Mouse (Mus musculus): ENCODE data around the gene Aff1. TPM values are rescaled to one million over a fixed set of nuclear protein-coding genes. Genes with fewer than 3 reads are reported as not detected.

Aff1 gene
- polyA plus RNA-seq, 1 experiment from 2014 or later, result 4.7 TPM

DNA sequence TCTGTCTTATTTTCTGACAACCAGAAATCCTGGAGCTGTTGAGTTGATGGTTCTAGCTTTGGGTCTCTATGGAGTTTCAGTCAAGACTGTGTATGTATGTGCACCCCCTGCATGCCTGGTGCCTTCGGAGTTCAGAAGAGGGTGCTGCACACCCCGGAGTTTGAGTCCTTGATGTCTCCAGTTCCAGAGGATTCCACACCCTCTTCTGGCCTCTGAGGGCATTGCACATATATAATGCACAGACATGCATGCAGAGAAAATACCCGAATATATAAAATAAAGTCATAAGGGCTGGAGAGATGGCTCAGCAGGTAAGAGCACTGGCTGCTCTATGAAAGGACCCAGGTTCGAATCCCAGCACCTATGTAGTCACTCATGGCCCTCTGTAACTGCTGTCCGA is 33.3 kb upstream of the Aff1 start:
- no peak overlapping the region for H3K9ac ChIP-seq (replicated peaks)
- DNase-seq (peak; percentile 23), ATAC-seq (no peak)
- no peak overlapping the region for H3K4me3 ChIP-seq (ENCODE audit: low read depth, low read length)
- no peak overlapping the region for H3K27ac ChIP-seq (ENCODE audit: low read depth)
- no peaks in the 10 kb centered on the region for H3K9me3 ChIP-seq (ENCODE audit: low read length)
- 57% methylated on average over 5 of the region's 5 CpGs for WGBS (ENCODE audit: insufficient replicate concordance)
- no peaks in the 10 kb centered on the region for H3K27me3 ChIP-seq (ENCODE audit: insufficient read depth, low read length)
- peaks cover 7% of the 10 kb centered on the region; the same call in 1 of the 2 replicates for H3K4me1 ChIP-seq (ENCODE audit: insufficient read depth)
- H3K36me3 ChIP-seq (replicated peaks; ENCODE audit: insufficient read depth, low read length), result no peaks in the 10 kb centered on the region
- TF ChIP-seq EP300 (IDR thresholded peaks at IDR 0.05; ENCODE audit: low read depth), result no peak
- TF ChIP-seq CTCF (IDR thresholded peaks at IDR 0.05; ENCODE audit: low read depth), result peak; percentile 51
- H3K4me2 ChIP-seq (ENCODE audit: low read depth, low read length), result no peak overlapping the region

DNA sequence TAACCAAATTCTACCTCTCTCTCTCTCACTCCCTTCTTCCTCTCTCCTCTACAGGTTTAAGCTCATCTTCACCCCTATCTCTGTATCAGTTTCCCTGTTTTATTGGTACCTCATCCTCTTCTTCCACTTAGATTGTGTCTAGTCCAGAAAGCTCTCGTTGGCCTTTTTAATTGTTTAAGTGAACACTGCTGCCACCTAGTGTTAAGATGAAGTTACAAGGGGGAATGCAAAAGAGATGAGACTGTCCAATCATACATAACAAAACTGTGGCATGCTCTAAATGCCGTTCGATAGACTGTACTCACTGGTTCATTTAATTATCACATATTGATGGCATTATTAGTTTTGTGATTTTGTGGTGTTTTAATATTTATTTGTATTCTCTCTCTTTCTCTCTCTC is 32.6 kb upstream of the Aff1 start:
- no peaks in the 10 kb centered on the region for H3K9me3 ChIP-seq (ENCODE audit: low read length)
- WGBS (ENCODE audit: insufficient replicate concordance), result 30% methylated on average over 3 of the region's 3 CpGs
- peak; percentile 81 for TF ChIP-seq CTCF (IDR thresholded peaks at IDR 0.05; ENCODE audit: low read depth)
- TF ChIP-seq EP300 (IDR thresholded peaks at IDR 0.05; ENCODE audit: low read depth), result no peak
- H3K9ac ChIP-seq (replicated peaks), result no peak overlapping the region
- H3K4me3 ChIP-seq (ENCODE audit: low read depth, low read length), result no peak overlapping the region
- H3K27ac ChIP-seq (ENCODE audit: low read depth), result no peak overlapping the region
- no peak for ATAC-seq
- H3K36me3 ChIP-seq (replicated peaks; ENCODE audit: insufficient read depth, low read length), result no peaks in the 10 kb centered on the region
- H3K4me2 ChIP-seq (ENCODE audit: low read depth, low read length), result no peak overlapping the region
- no peaks in the 10 kb centered on the region for H3K27me3 ChIP-seq (ENCODE audit: insufficient read depth, low read length)
- H3K4me1 ChIP-seq (ENCODE audit: insufficient read depth), result peaks cover 7% of the 10 kb centered on the region; the same call in 1 of the 2 replicates
- no peak for DNase-seq

DNA sequence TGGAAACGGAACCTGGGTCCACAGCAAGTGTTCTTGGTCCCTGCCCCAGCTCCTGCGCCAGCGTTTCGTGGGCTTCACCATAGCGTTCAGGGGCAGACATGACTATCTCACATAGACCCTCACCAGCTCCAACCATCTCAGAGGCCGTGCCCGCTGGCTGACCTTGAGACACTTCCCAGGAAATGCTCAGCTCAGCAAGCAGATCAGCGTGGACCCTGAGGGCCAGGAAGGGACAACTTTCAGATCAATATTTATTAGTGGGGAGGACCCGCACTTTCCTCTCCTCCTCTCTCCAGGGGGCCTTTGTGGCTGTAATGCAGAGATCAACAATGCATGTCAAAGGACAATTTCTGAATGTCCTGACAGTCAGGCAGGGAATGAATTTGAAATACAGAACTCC is 27.2 kb upstream of the Aff1 start:
- no peaks in the 10 kb centered on the region for H3K9me3 ChIP-seq (ENCODE audit: low read length)
- WGBS (ENCODE audit: insufficient replicate concordance), result 72% methylated on average over 9 of the region's 9 CpGs
- TF ChIP-seq CTCF (IDR thresholded peaks at IDR 0.05; ENCODE audit: low read depth), result no peak
- no peak for TF ChIP-seq EP300 (IDR thresholded peaks at IDR 0.05; ENCODE audit: low read depth)
- H3K36me3 ChIP-seq (replicated peaks; ENCODE audit: insufficient read depth, low read length), result no peaks in the 10 kb centered on the region
- no peak overlapping the region for H3K9ac ChIP-seq (replicated peaks)
- ATAC-seq, result no peak
- no peak overlapping the region for H3K4me2 ChIP-seq (ENCODE audit: low read depth, low read length)
- DNase-seq, result no peak
- H3K4me3 ChIP-seq (ENCODE audit: low read depth, low read length), result no peak overlapping the region
- no peaks in the 10 kb centered on the region for H3K4me1 ChIP-seq (ENCODE audit: insufficient read depth)
- no peak overlapping the region for H3K27ac ChIP-seq (ENCODE audit: low read depth)
- no peaks in the 10 kb centered on the region for H3K27me3 ChIP-seq (ENCODE audit: insufficient read depth, low read length)

DNA sequence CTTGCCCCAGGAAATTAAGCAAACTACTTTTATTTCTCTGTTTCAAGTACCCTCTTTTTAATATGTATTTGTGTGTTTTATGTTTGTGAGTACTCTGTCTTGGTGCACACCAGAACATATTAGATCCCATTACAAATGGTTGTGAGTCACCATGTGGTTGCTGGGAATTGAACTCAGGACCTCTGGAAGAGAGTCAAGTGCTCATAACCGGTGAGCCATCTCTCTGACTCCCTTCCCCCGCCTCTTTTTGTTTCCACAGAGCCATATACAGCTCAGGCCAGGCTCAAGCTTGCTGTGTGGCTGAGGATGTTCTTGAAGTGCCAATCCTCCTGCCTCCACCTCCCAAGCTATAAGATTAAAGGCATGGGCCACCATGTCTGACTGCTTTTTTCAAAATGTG is 26.3 kb upstream of the Aff1 start:
- Histone ChIP-seq H3K36me3 (replicated peaks; ENCODE audit: insufficient read depth, low read length) (no peaks in the 10 kb centered on the region), H3K4me2 (ENCODE audit: low read depth, low read length) (no peak overlapping the region), H3K27ac (ENCODE audit: low read depth) (no peak overlapping the region), H3K27me3 (ENCODE audit: insufficient read depth, low read length) (no peaks in the 10 kb centered on the region), H3K9me3 (ENCODE audit: low read length) (no peaks in the 10 kb centered on the region), H3K4me3 (ENCODE audit: low read depth, low read length) (no peak overlapping the region), H3K4me1 (ENCODE audit: insufficient read depth) (no peaks in the 10 kb centered on the region), H3K9ac (replicated peaks) (no peak overlapping the region)
- ATAC-seq, result no peak
- DNase-seq, result no peak
- TF ChIP-seq CTCF (IDR thresholded peaks at IDR 0.05; ENCODE audit: low read depth), result no peak
- no peak for TF ChIP-seq EP300 (IDR thresholded peaks at IDR 0.05; ENCODE audit: low read depth)
- 67% methylated on average over 2 of the region's 2 CpGs for WGBS (ENCODE audit: insufficient replicate concordance)

DNA sequence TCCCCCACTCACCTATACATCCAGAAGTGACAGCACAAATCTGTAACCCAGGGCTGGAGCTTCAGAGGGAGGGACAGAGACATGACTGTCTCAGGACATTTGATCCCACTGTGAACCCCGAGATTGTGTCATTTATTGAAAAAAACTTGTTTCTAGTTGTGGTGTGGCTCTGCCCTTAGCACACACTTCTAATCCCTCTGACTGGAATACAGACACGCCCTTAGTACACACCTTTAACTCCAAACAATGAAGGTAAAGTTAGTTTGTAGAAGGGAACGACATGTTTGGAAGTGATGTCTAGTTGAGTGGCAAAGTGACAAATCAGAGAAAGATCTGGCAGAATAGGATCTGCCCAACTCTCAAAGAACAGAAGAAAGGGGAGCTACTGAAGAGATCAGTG is 20.3 kb upstream of the Aff1 start:
- H3K27ac ChIP-seq (ENCODE audit: low read depth), result no peak overlapping the region
- no peak for ATAC-seq

DNA sequence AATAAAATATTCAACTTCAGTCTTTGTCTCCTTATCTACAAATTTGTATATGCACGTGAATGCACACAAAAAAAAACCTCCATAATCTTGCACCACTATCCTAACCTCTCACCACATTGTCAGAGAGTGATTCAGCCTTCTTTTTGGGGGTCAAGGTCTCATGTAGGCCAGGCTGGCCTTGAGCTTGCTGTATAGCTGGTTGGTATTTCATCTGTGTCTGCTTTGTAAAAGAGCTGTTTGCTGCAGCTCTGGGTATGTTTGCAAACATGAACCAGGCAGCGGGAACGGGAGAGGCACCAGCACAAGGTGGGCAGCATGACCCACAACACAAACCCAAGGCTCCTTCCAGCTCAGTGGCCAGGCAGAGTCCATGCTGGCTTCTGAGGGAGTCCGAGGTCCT is 18.6 kb upstream of the Aff1 start:
- no peak for TF ChIP-seq EP300 (IDR thresholded peaks at IDR 0.05; ENCODE audit: low read depth)
- Histone ChIP-seq H3K9me3 (ENCODE audit: low read length) (no peaks in the 10 kb centered on the region), H3K9ac (replicated peaks) (no peak overlapping the region), H3K36me3 (replicated peaks; ENCODE audit: insufficient read depth, low read length) (no peaks in the 10 kb centered on the region), H3K27ac (ENCODE audit: low read depth) (no peak overlapping the region), H3K27me3 (ENCODE audit: insufficient read depth, low read length) (no peaks in the 10 kb centered on the region), H3K4me1 (ENCODE audit: insufficient read depth) (no peaks in the 10 kb centered on the region), H3K4me2 (ENCODE audit: low read depth, low read length) (no peak overlapping the region), H3K4me3 (ENCODE audit: low read depth, low read length) (no peak overlapping the region)
- no peak for DNase-seq
- ATAC-seq, result no peak
- 60% methylated on average over 4 of the region's 4 CpGs for WGBS (ENCODE audit: insufficient replicate concordance)

More for the DNA sequence above, 20.3 kb upstream of the Aff1 start:
- Histone ChIP-seq H3K36me3 (replicated peaks; ENCODE audit: insufficient read depth, low read length) (no peaks in the 10 kb centered on the region), H3K4me2 (ENCODE audit: low read depth, low read length) (no peak overlapping the region), H3K4me3 (ENCODE audit: low read depth, low read length) (no peak overlapping the region), H3K27me3 (ENCODE audit: insufficient read depth, low read length) (no peaks in the 10 kb centered on the region), H3K9me3 (ENCODE audit: low read length) (no peaks in the 10 kb centered on the region), H3K9ac (replicated peaks) (no peak overlapping the region), H3K4me1 (ENCODE audit: insufficient read depth) (no peaks in the 10 kb centered on the region)
- TF ChIP-seq EP300 (IDR thresholded peaks at IDR 0.05; ENCODE audit: low read depth) (no peak), CTCF (IDR thresholded peaks at IDR 0.05; ENCODE audit: low read depth) (no peak)
- no peak for DNase-seq
- WGBS (ENCODE audit: insufficient replicate concordance), result 43% methylated on average over 3 of the region's 3 CpGs

DNA sequence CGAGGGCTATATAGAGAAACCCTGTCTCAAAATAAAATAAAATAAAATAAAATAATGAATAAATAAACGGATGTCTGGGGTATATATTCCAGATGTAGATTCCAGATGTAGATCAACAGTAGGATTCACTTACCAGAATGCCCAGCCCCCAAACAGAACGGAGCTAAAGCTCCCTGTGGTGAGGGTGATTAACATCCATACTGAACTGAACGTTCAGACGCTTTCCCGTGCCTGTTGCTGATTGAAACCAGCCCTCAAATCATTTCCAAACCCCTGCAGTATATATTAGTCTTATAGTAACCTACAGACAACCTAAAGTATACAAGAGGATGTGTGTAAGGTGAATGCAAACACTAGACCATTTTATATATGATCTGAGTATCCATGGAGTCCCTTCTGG is 17.7 kb upstream of the Aff1 start:
- no peak overlapping the region for H3K9ac ChIP-seq (replicated peaks)
- H3K9me3 ChIP-seq (ENCODE audit: low read length), result no peaks in the 10 kb centered on the region
- no peaks in the 10 kb centered on the region for H3K4me1 ChIP-seq (ENCODE audit: insufficient read depth)
- H3K36me3 ChIP-seq (replicated peaks; ENCODE audit: insufficient read depth, low read length), result no peaks in the 10 kb centered on the region
- no peak overlapping the region for H3K4me3 ChIP-seq (ENCODE audit: low read depth, low read length)
- TF ChIP-seq CTCF (IDR thresholded peaks at IDR 0.05; ENCODE audit: low read depth) (no peak), EP300 (IDR thresholded peaks at IDR 0.05; ENCODE audit: low read depth) (no peak)
- H3K27ac ChIP-seq (ENCODE audit: low read depth), result no peak overlapping the region
- no peak overlapping the region for H3K4me2 ChIP-seq (ENCODE audit: low read depth, low read length)
- WGBS (ENCODE audit: insufficient replicate concordance), result 69% methylated on average over 6 of the region's 6 CpGs
- ATAC-seq (no peak), DNase-seq (no peak)
- H3K27me3 ChIP-seq (ENCODE audit: insufficient read depth, low read length), result no peaks in the 10 kb centered on the region
